ENCODE assay signal across 33 mouse cellular contexts in the genomic region with DNA sequence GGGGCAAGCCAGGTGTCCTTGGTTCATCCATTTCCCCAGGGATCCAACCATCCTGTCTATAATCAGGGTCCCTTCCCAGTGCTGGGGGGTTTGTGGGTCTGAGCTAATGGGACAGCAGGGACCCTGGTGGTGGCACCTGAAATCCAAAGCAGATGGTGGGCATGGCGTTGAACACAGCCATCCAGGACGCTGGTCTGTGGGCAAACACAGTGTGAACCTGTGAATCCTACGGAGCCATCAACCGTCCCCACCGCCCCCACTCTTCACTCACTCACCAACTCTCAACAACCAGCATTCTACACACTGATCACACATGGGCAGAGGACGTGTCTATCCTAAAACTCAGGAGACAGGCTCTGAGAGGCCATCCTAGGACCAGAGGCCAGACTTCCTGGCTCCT.
"Had no signal": no experiment of that assay in that cellular context is flagged by ENCODE, and none has a peak within 500 bp of the region (broad histone marks: within the 10 kb centered on the region; RNA-seq: fewer than 3 reads in every experiment).

No protein-coding gene starts in this region.

- H3K4me3 ChIP-seq: heart, embryonic 13.5 days; heart, embryonic 15.5 days; hindbrain, embryonic 10.5 days; hindbrain, embryonic 12.5 days; hindbrain, embryonic 13.5 days; hindbrain, embryonic 15.5 days; intestine, embryonic 15.5 days; kidney, embryonic 15.5 days; layer of hippocampus, adult 2 months had no signal

- H3K9ac ChIP-seq: heart, embryonic 13.5 days; heart, embryonic 15.5 days; hindbrain, embryonic 12.5 days; hindbrain, embryonic 13.5 days; hindbrain, embryonic 14.5 days; hindbrain, embryonic 15.5 days; intestine, embryonic 15.5 days; kidney, embryonic 15.5 days had no signal

- H3K27ac ChIP-seq: heart, embryonic 13.5 days; heart, embryonic 15.5 days; hindbrain, embryonic 10.5 days; hindbrain, embryonic 12.5 days; hindbrain, embryonic 13.5 days; hindbrain, embryonic 14.5 days; hindbrain, embryonic 15.5 days; hindbrain, postnatal 0 days; intestine, embryonic 15.5 days; kidney, embryonic 15.5 days; kidney, postnatal 0 days; layer of hippocampus, adult 2 months had no signal

- H3K4me1 ChIP-seq: hindbrain, embryonic 10.5 days; hindbrain, embryonic 12.5 days; hindbrain, embryonic 13.5 days; hindbrain, embryonic 15.5 days; intestine, embryonic 15.5 days; kidney, embryonic 15.5 days had no signal

- H3K9me3 ChIP-seq: heart, embryonic 13.5 days; heart, embryonic 15.5 days; hindbrain, embryonic 10.5 days; hindbrain, embryonic 12.5 days; hindbrain, embryonic 13.5 days; hindbrain, embryonic 15.5 days; intestine, embryonic 15.5 days; kidney, embryonic 15.5 days had no signal

- H3K4me2 ChIP-seq: heart, embryonic 11.5 days; heart, embryonic 13.5 days; heart, embryonic 15.5 days; hindbrain, embryonic 12.5 days; hindbrain, embryonic 13.5 days; hindbrain, embryonic 14.5 days; hindbrain, embryonic 15.5 days; intestine, embryonic 15.5 days; kidney, embryonic 15.5 days had no signal

- H3K27me3 ChIP-seq: heart, embryonic 13.5 days; heart, embryonic 15.5 days; hindbrain, embryonic 12.5 days; hindbrain, embryonic 13.5 days; hindbrain, embryonic 15.5 days; intestine, embryonic 15.5 days; kidney, embryonic 15.5 days had no signal

- DNase-seq: heart, postnatal 10 days; heart, postnatal 14 days; heart, postnatal 36 days; heart, postnatal 4 days; kidney, adult 11 months; kidney, adult 18-20 months; kidney, adult 2 months; kidney, adult 8-10 months; kidney, adult 9 months; kidney, postnatal 10 days; kidney, postnatal 14 days; kidney, postnatal 25 days; kidney, postnatal 36 days; kidney, postnatal 4 days; layer of hippocampus, adult 9-11 months; layer of hippocampus, postnatal 36 days had no signal

- ATAC-seq: hindbrain, embryonic 16.5 days; hindbrain, postnatal 0 days; inflammation-experienced regulatory T-cells, adult 6 months; intestine, embryonic 15.5 days; intestine, embryonic 16.5 days; intestine, postnatal 0 days had no signal
